Mouse (Mus musculus) induced T-regulatory cell, adult 2 months (primary cell): ENCODE data around the gene Ano2.

Experiments
- DNase-seq: peaks from one replicate; pipeline ENCODE4 v3.0.0-alpha.2; 2012; ENCODE audit warnings: low read depth

Ano2 gene

GRCm38 (mm10) chr6:125914446-125914845 lies 224.2 kb downstream of the Ano2 start:
- DNase-seq = no peak

GRCm38 (mm10) chr6:125922746-125923145 lies 232.5 kb downstream of the Ano2 start:
- DNase-seq = no peak

- DNase-seq = no peak
These were observed 234.8 kb downstream of the Ano2 start for GRCm38 (mm10) chr6:125924979-125925378.

- no peak for DNase-seq
These were observed 235.6 kb downstream of the Ano2 start for GRCm38 (mm10) chr6:125925861-125926260.

GRCm38 (mm10) chr6:125931926-125932325 lies 241.7 kb downstream of the Ano2 start:
- DNase-seq = no peak

- no peak for DNase-seq
These were observed 264.7 kb downstream of the Ano2 start for GRCm38 (mm10) chr6:125954965-125955364.

- no peak for DNase-seq
These were observed 283.3 kb downstream of the Ano2 start for GRCm38 (mm10) chr6:125973551-125973950.

- DNase-seq = no peak
These were observed 285.7 kb downstream of the Ano2 start for GRCm38 (mm10) chr6:125975788-125976465.

- DNase-seq = no peak
These were observed 289.4 kb downstream of the Ano2 start for GRCm38 (mm10) chr6:125979601-125980000.

GRCm38 (mm10) chr6:125984050-125984449 lies 293.8 kb downstream of the Ano2 start:
- DNase-seq = no peak

GRCm38 (mm10) chr6:125992731-125993130 lies 302.5 kb downstream of the Ano2 start:
- DNase-seq = no peak

GRCm38 (mm10) chr6:126001797-126002196 lies 311.6 kb downstream of the Ano2 start:
- no peak for DNase-seq

GRCm38 (mm10) chr6:126003002-126003742 lies 313.0 kb downstream of the Ano2 start:
- DNase-seq = no peak

GRCm38 (mm10) chr6:126006647-126007046 lies 316.4 kb downstream of the Ano2 start:
- no peak for DNase-seq

GRCm38 (mm10) chr6:126009083-126009482 lies 318.9 kb downstream of the Ano2 start:
- DNase-seq = no peak

GRCm38 (mm10) chr6:126016991-126017390 lies 326.8 kb downstream of the Ano2 start:
- no peak for DNase-seq

- DNase-seq = no peak
These were observed 328.2 kb downstream of the Ano2 start for GRCm38 (mm10) chr6:126018411-126018810.

GRCm38 (mm10) chr6:126033693-126034402 lies 343.6 kb downstream of the Ano2 start:
- DNase-seq = no peak

- DNase-seq = no peak
These were observed 344.1 kb downstream of the Ano2 start for GRCm38 (mm10) chr6:126034403-126034724.

GRCm38 (mm10) chr6:126034728-126035127 lies 344.5 kb downstream of the Ano2 start:
- DNase-seq = no peak

GRCm38 (mm10) chr6:126035621-126036020 lies 345.4 kb downstream of the Ano2 start:
- DNase-seq = no peak

GRCm38 (mm10) chr6:126045931-126046330 lies 355.7 kb downstream of the Ano2 start:
- DNase-seq = no peak

GRCm38 (mm10) chr6:126048206-126048605 lies 358.0 kb downstream of the Ano2 start:
- no peak for DNase-seq
